Mouse (Mus musculus) midbrain, embryonic 16.5 days (tissue): ENCODE data around the gene Klf1. TPM values are rescaled to one million over a fixed set of nuclear protein-coding genes. Genes with fewer than 3 reads are reported as not detected.

ENCODE experiments used
- ATAC-seq: fragments of 200-750 bp; cut with Nextera tagmentation; 2 replicates; pipeline ENCODE4 v1.8.0; 2017; ENCODE audit warnings: moderate TSS enrichment
- H3K27ac ChIP-seq: fragments of 300-500 bp; sonication (generic); 2 replicates; pipeline ENCODE4 v1.5.1; 2014; ENCODE audit warnings: mild to moderate bottlenecking, low read length, mixed read lengths
- H3K27me3 ChIP-seq: fragments of 300-500 bp; sonication (generic); 2 replicates; pipeline ENCODE4 v1.6.1; 2014; ENCODE audit warnings: low read depth, low read length, mixed read lengths; ENCODE audit not compliant: control insufficient read depth, insufficient read depth
- H3K36me3 ChIP-seq: fragments of 300-500 bp; sonication (generic); 2 replicates; pipeline ENCODE4 v1.6.1; 2014; ENCODE audit warnings: mild to moderate bottlenecking, low read length, moderate library complexity, mixed read lengths; ENCODE audit not compliant: control insufficient read depth, insufficient read depth
- H3K4me1 ChIP-seq: fragments of 300-500 bp; sonication (generic); 2 replicates; pipeline ENCODE4 v1.6.1; 2014; ENCODE audit warnings: mild to moderate bottlenecking, low read length, mixed read lengths; ENCODE audit not compliant: control insufficient read depth, insufficient read depth
- H3K4me2 ChIP-seq: fragments of 300-500 bp; sonication (generic); 2 replicates; pipeline ENCODE4 v1.6.1; 2014; ENCODE audit warnings: mild to moderate bottlenecking, low read length, mixed read lengths
- H3K4me3 ChIP-seq: fragments of 300-500 bp; sonication (generic); 2 replicates; pipeline ENCODE4 v1.5.1; 2014; ENCODE audit warnings: low read depth, mild to moderate bottlenecking, low read length, moderate library complexity, mixed read lengths
- H3K9ac ChIP-seq: fragments of 300-500 bp; sonication (generic); 2 replicates; pipeline ENCODE4 v1.6.1; 2014; ENCODE audit warnings: low read depth, low read length, mixed read lengths
- H3K9me3 ChIP-seq: fragments of 300-500 bp; sonication (generic); replicated peaks from 2 replicates; pipeline ENCODE4 v1.6.1; 2014; ENCODE audit warnings: mild to moderate bottlenecking, low read length, mixed read lengths; ENCODE audit not compliant: control insufficient read depth, poor library complexity, severe bottlenecking
- WGBS: fragments of 180-500 bp; shearing (Covaris S2); extraction: QIAGEN DNeasy Blood & Tissue Kit; methylation state at CpG from one replicate; pipeline ENCODE4 v1.1.7; 2014; 5-methylcytosine and 5-hydroxymethylcytosine counted together
- polyA plus RNA-seq: library from polyadenylated mRNA; unstranded; fragments of >200 nt; fragmentation: Nextera tagmentation; extraction: Ambion mirVana; gene quantifications from 2 replicates; pipeline ENCODE4 v1.2.1, GENCODE M21; 2015

Gene Klf1
- polyA plus RNA-seq, 1 experiment from 2014 or later: 0.28 TPM

DNA sequence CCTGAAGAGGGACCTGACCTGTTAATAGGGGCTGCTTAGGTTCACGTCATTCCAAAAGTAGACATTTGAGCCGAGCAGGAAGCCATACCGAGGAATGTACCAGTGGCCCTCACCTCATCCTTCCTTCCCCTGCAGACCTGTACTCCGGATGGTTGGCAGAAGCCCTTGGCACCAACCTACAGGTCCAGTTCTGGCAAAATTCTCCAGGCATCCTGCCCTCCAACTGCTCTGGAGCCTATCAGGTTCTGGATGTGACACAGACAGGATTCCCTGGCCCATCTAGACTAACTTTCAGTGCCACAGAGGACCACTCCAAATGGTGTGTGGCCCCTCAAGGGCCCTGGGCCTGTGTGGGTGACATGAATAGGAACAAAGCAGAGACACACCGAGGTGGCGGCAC lies 8.8 kb downstream of the Klf1 start:
- peaks cover 32% of the 10 kb centered on the region for H3K36me3 ChIP-seq
- H3K4me3 ChIP-seq: no peak overlapping the region
- H3K9me3 ChIP-seq: no peaks in the 10 kb centered on the region
- H3K27ac ChIP-seq: no peak overlapping the region
- H3K9ac ChIP-seq: no peak overlapping the region
- no peak for ATAC-seq
- H3K4me1 ChIP-seq: peaks cover 2% of the 10 kb centered on the region; the same call in 1 of the 2 replicates
- no peak overlapping the region for H3K4me2 ChIP-seq
- WGBS: 93% methylated on average over 6 of the region's 6 CpGs
- H3K27me3 ChIP-seq: peaks cover 11% of the 10 kb centered on the region; the same call in 1 of the 2 replicates

DNA sequence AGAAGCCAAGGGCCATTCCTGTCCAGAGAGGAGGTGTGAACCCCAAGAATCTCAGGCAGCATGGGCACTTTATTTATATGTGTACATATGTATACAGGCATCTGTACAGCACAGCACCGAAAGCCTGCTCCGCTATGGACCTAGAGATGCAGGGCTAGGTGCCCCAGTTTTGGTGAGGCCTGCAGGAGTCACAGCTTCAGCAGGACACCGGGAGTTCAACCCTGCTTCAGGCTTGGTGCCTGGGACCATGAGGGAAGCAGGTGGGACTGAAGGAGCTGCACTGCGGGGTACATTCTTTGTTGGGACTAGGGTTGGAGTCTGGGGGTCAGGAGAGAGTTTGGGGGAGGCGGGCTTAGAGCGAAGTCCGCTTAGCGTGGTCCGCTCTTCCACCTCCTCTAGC lies 10.1 kb downstream of the Klf1 start:
- H3K4me3 ChIP-seq: no peak overlapping the region
- no peak overlapping the region for H3K4me2 ChIP-seq
- no peak overlapping the region for H3K9ac ChIP-seq
- H3K27me3 ChIP-seq: peaks cover 11% of the 10 kb centered on the region; the same call in 1 of the 2 replicates
- no peak overlapping the region for H3K27ac ChIP-seq
- no peaks in the 10 kb centered on the region for H3K9me3 ChIP-seq
- no peak for ATAC-seq
- peaks cover 44% of the 10 kb centered on the region for H3K36me3 ChIP-seq
- peaks cover 2% of the 10 kb centered on the region; the same call in 1 of the 2 replicates for H3K4me1 ChIP-seq
- 78% methylated on average over 9 of the region's 9 CpGs for WGBS

DNA sequence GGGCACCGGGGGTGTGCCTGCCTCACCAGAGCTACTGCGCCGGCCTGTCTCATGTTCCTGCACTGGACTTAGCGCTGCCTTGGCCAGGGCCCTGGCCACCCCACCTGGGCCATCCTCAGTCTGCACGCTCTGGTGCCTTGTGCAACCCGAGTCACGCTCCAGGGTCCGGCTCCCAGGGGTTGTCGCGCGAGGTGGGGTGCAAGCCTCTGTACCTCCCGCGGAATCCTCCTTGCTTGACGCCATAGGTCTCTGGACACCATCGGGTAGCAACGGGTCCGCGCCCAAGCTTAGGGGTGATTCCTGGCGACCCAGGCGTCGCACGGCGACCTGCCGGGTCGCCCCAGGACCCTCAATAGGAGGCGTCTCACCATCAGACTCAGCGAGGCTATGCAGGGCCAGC lies 10.7 kb downstream of the Klf1 start:
- WGBS: 24% methylated on average over 27 of the region's 27 CpGs
- Histone ChIP-seq H3K36me3 (peaks cover 48% of the 10 kb centered on the region), H3K9ac (no peak overlapping the region), H3K4me1 (peaks cover 2% of the 10 kb centered on the region; the same call in 1 of the 2 replicates), H3K27ac (no peak overlapping the region), H3K9me3 (no peaks in the 10 kb centered on the region), H3K4me2 (no peak overlapping the region; the same call in 1 of the 2 replicates), H3K27me3 (peaks cover 11% of the 10 kb centered on the region; the same call in 1 of the 2 replicates), H3K4me3 (no peak overlapping the region)
- ATAC-seq: no peak

DNA sequence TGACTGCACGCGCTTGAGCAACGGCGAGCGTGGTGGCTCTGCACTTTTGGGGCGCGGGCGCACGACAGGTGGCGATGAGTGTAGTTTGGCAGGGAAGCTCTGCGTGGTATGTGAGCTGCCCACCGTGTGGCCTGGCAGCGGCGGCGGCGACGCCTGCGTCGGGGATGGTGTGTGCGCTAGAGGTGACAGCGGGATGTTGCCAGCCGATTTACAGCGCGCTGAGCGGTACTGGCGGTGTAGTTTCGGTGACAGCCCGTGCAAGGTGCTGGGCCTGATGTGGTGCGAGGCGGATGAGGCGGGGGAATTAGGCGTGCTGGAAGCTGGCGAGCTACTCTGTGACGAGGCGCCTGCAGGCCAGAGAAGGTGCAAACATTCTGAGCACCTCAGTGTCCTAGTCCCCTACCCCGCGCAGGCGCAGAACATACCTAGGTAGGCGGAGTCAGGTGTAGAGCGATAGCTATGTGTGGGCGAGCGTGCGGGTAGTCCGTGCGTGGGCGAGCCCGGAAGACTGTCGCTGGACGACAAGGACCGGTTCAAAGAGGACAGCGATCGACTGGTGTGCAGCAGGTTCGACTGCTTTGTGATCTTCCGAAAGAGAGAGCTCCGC lies 11.3 kb downstream of the Klf1 start:
- H3K27me3 ChIP-seq: peaks cover 11% of the 10 kb centered on the region; the same call in 1 of the 2 replicates
- peak overlapping the region; percentile 44 for H3K4me2 ChIP-seq
- H3K36me3 ChIP-seq: peaks cover 53% of the 10 kb centered on the region
- H3K27ac ChIP-seq: no peak overlapping the region
- no peak; the same call in 1 of the 2 replicates for ATAC-seq
- WGBS: 6% methylated on average over 55 of the region's 55 CpGs
- H3K4me1 ChIP-seq: peaks cover 2% of the 10 kb centered on the region; the same call in 1 of the 2 replicates
- H3K9ac ChIP-seq: no peak overlapping the region; the same call in 1 of the 2 replicates
- H3K9me3 ChIP-seq: no peaks in the 10 kb centered on the region
- H3K4me3 ChIP-seq: no peak overlapping the region; the same call in 1 of the 2 replicates

DNA sequence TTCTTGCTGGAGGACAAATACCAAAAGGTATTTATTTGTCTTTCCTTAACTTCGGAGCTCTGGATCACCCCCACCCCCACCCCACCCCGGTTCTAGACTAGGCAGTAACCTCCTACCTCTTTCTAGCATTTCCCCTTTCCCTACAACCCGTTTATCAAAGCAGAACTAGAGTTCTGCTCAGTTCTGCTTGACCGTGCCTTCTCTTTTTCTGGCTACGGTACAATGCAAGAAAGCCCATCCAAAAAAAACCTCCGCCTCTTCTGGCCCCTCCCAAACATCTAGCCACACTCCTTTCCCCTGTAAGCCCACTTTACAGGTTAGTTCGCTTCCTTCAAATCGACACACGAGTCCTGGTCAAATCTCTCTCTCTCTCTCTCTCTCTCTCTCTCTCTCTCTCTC lies 11.8 kb downstream of the Klf1 start:
- H3K36me3 ChIP-seq: peaks cover 58% of the 10 kb centered on the region
- WGBS: 16% methylated on average over 9 of the region's 9 CpGs
- peaks cover 2% of the 10 kb centered on the region; the same call in 1 of the 2 replicates for H3K4me1 ChIP-seq
- no peak overlapping the region for H3K9ac ChIP-seq
- peaks cover 11% of the 10 kb centered on the region; the same call in 1 of the 2 replicates for H3K27me3 ChIP-seq
- no peak overlapping the region for H3K27ac ChIP-seq
- peak overlapping the region; percentile 44 for H3K4me2 ChIP-seq
- no peaks in the 10 kb centered on the region for H3K9me3 ChIP-seq
- H3K4me3 ChIP-seq: no peak overlapping the region
- ATAC-seq: no peak

DNA sequence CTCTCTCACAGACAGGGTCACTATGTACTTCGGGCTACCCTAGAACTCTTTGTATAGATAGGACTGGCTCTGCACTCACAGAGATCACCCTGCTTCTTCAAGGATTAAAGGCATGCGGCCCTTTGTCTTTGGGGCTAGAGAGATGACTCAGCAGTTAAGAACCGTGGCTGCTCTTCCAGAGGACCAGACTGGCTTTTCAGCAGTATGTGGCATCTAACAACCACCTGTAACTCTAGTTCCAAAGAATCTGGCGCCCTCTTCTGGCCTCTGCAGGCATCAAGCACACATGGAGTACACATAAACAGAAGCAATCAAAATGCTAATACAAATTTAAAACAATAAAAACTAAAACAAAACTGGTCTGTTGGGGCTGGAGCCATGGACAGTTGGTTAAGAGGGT lies 12.2 kb downstream of the Klf1 start:
- WGBS: 36% methylated on average over 4 of the region's 4 CpGs
- no peak for ATAC-seq
- no peak overlapping the region for H3K27ac ChIP-seq
- no peak overlapping the region for H3K4me3 ChIP-seq
- H3K36me3 ChIP-seq: peaks cover 61% of the 10 kb centered on the region
- peaks cover 2% of the 10 kb centered on the region; the same call in 1 of the 2 replicates for H3K4me1 ChIP-seq
- no peaks in the 10 kb centered on the region for H3K9me3 ChIP-seq
- H3K27me3 ChIP-seq: peaks cover 11% of the 10 kb centered on the region; the same call in 1 of the 2 replicates
- H3K4me2 ChIP-seq: no peak overlapping the region
- no peak overlapping the region for H3K9ac ChIP-seq

DNA sequence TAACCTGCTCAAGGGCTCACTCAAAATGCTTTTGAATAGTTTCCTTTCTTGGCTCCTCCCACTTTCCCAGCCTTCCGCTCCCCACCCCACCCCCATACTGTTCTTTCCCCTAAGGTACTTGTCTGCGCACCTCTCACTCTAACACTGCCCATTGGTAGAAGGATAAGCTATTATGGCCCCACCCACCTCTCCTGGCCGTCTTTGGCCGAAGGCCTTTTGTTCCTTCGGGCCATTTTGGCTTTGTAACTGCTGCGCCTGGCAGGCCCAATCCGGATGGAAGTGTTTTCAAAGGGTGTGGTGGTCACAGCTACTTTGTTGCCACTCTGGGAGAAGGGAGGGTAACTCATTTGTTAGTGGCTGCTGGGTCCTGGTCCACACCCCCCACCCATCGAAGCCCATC lies 13.5 kb downstream of the Klf1 start:
- no peak overlapping the region for H3K27ac ChIP-seq
- WGBS: 90% methylated on average over 8 of the region's 8 CpGs
- peaks cover 2% of the 10 kb centered on the region; the same call in 1 of the 2 replicates for H3K4me1 ChIP-seq
- H3K9me3 ChIP-seq: no peaks in the 10 kb centered on the region
- ATAC-seq: no peak
- peaks cover 9% of the 10 kb centered on the region; the same call in 1 of the 2 replicates for H3K27me3 ChIP-seq
- no peak overlapping the region for H3K4me2 ChIP-seq
- no peak overlapping the region for H3K9ac ChIP-seq
- peaks cover 70% of the 10 kb centered on the region for H3K36me3 ChIP-seq
- H3K4me3 ChIP-seq: no peak overlapping the region

DNA sequence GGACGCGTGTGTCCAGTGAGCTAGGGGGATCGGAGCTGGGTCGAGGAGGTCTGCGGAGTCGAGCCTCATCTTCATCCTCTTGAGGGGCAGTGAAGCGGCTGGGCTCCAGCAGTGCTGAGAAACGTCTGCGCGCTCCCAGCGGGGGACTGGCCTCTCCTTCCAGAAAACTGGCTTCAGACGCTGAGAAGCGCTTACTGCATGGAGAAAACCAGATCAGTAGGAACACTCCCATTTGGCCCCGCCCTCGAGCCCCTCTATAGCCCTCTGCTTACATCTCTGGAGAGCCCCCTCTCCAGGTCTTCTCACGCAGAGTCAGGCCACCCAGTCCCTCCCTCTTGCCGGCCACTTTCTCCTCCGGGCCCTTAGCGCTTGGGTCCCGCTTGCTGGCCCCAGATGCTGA lies 16.1 kb downstream of the Klf1 start:
- Histone ChIP-seq H3K4me1 (peaks cover 2% of the 10 kb centered on the region; the same call in 1 of the 2 replicates), H3K4me2 (no peak overlapping the region), H3K4me3 (no peak overlapping the region), H3K9ac (no peak overlapping the region), H3K9me3 (no peaks in the 10 kb centered on the region), H3K36me3 (peaks cover 74% of the 10 kb centered on the region), H3K27me3 (0 out of 2 replicates have a peak, but pooled peaks cover 2% of the 10 kb centered on the region), H3K27ac (no peak overlapping the region)
- no peak for ATAC-seq
- 28% methylated on average over 20 of the region's 20 CpGs for WGBS

DNA sequence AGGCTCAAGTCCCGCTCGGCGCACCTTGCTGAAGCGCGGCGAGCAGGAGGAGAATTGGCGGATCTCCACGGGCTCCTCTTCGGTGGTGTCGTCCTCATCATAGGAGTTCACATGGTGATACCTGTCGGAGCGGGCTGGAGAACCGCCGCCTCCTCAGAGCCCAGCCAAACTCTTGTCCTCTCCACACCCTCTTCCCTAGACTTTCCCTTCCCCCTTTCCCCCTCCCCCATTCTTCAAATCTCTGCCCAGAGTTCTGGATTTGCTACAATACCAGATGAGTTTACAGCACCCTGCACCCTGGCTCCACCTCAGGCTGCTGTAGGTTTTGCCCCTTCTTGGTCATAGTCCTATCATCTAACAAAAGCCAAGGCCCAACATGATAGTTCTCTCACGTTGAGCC lies 16.9 kb downstream of the Klf1 start:
- H3K4me3 ChIP-seq: no peak overlapping the region
- 92% methylated on average over 15 of the region's 15 CpGs for WGBS
- H3K4me2 ChIP-seq: no peak overlapping the region
- H3K27me3 ChIP-seq: 0 out of 2 replicates have a peak, but pooled peaks cover 2% of the 10 kb centered on the region
- H3K36me3 ChIP-seq: peaks cover 71% of the 10 kb centered on the region
- ATAC-seq: no peak
- H3K27ac ChIP-seq: no peak overlapping the region
- no peaks in the 10 kb centered on the region for H3K4me1 ChIP-seq
- H3K9ac ChIP-seq: no peak overlapping the region
- H3K9me3 ChIP-seq: no peaks in the 10 kb centered on the region
